Mouse (Mus musculus): Measurements from ENCODE around the gene Rad9a. TPM values are rescaled to one million over a fixed set of nuclear protein-coding genes. Genes with fewer than 3 reads are reported as not detected.

Gene Rad9a
- total RNA-seq, 2 experiments from 2014 or later: 7.9 to 9.6 TPM

DNA sequence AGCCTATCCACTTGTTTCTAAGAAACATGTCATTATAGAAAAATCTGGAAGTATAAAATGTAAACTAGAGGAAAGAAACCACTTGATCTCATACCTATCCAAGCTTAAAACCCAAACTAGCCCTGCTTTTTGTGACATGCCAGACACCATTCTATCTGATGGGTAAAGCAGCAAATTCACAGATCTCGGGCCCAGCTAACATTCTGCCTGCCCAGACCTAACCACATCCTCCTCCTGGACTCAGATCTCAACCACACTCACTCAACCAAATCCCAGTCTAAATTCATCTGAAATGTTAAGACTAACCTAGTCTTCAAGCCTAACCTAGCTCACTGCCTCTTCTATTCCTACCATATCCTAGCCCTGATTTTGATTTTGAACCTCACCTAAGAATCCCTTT, 17.3 kb upstream of the Rad9a start:
- no peak for DNase-seq (ENCODE audit: low spot score in 2 of 2)

DNA sequence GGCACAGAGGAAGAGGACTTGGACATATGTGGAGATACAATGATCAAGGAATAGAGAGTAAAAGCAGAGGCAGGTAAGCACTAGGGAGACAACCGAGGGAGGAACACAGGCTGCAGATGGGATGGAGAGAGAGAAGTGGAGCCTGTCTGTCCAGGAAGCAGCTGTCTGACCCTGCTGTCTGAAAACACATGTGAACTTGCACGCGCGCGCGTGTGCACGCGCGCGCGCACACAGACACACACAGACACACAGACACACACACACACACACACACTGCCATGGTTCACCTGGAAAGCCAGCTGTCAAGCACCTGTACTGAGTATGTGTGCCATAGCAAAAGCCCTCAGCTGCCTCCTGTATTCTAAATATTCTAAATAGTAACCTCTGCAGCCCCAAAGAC, 16.8 kb upstream of the Rad9a start:
- DNase-seq (ENCODE audit: low spot score in 2 of 2): no peak

DNA sequence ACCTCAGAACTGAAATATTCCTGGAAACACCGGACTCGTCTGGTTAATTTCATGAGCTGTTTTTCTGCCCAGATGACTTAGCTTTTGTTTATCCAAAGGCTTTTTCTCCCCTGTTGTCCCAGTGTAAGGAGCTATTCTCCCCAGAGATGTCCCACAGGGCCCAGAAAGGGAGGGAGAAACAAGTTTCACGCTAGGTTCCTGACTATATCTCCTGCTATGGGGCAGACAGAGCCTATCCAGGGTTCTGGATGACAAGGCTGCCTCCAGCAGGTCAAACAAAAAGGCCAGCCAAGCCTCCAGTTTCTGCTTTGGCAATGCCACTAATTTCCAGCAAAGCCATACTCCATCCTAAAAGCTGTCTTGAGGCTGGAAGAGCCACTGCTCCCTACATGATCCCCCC, 16.4 kb upstream of the Rad9a start:
- DNase-seq (ENCODE audit: low spot score in 2 of 2): no peak

DNA sequence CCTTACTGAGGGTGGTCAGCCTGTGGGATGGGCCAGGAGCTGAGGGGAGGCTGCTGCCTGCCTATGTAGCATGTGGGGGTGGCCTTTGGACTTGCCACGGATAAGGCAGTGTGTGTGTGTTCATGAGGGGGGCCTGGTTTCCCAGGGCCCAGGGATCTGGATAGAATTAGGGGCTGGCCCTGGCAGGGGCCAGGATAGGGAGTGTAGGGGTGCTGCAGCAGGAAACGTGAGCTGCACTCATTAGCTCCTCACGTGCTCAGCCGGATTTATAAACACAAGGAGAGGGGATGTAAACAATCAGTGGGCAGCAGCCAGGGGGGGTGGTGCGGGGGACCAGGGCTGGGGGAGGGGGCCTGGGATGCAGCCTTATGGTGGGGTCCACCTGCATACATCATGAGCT, 15.7 kb upstream of the Rad9a start:
- DNase-seq (ENCODE audit: low spot score in 2 of 2): no peak

DNA sequence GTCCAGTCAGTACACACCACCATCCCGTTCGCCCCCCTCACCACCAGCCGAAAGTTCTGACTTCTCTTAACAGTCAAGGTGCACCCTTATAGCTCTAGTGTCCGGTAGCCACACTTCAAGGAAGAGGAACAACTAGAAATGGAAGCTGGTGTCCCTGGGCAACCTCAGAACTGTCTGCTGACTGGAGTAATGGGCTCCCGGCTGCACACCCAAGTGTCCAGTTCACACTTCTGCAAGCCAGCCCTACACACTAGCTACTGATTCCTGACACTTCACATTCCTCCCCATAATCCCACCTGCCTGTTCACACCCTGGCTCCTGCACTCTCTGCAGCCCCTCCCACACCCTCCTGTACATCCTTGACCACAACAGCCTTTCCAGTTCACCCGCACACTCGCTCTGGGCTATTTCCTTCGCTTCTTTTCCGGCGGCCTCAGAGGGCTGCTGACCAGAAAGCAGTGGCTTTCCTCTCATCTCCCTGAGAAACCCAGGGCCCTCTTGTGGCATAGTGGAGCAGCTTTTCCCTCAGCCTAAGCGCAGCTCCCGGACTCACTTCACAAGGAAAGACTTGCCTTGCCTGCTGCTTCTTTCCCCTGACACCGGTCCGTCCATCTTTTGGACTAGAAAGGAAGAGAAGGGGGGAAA, 14.7 kb upstream of the Rad9a start:
- DNase-seq (ENCODE audit: low spot score in 2 of 2): no peak

DNA sequence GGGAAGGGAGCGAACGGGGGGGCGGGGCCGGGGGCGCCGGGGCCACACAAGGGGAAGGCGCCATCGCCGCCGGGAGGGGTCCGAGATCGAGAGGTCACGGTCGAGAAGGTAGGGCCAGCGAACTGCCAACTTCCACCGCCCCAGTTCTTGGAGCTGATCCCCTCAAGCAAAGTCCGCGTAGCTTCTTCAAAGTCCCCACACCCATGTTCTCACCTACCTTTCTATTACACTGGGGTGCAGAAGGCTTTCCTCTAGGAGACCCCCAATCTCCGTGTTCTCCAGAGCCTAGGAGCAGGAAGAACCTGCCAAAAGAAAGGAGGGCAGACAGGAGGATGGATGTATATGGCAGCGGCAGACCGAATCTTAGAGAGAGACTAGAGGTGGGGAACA, 14.0 kb upstream of the Rad9a start:
- no peak for DNase-seq (ENCODE audit: low spot score in 2 of 2)

DNA sequence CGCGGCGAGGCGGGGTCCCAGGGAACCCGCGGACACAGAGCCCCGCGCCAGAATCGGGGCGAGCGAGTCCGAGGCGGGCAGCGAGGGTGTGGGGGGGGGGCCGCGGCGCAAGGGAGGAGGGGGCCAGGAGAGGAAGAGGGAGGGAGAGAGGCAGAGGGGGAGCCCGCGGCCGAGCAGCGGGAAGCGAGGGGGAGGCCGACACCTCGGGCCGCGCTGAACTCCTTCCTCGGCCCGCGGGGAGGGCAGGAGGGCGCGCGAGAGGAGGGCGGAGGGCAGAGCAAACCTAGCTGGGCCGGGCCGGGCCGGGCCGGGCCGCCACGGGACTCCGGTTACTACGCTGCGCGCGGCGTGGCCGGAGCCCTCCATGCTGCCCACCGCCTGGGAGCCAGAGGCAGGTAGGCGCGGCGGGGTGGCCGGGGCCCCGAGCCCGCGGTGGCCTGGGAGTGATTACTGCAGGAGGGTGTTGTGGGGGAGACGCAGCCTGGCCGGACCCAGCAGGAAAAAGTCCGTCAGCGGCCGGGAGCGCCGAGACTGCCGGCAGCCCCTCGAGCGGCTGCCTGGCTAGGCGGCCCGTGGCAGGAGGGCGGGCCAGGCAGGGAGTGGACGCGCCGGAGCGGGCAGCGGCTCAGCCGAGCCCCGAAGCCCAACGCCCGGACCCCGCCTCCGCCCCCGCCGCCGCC, 13.4 kb upstream of the Rad9a start:
- DNase-seq (ENCODE audit: low spot score in 2 of 2): no peak

DNA sequence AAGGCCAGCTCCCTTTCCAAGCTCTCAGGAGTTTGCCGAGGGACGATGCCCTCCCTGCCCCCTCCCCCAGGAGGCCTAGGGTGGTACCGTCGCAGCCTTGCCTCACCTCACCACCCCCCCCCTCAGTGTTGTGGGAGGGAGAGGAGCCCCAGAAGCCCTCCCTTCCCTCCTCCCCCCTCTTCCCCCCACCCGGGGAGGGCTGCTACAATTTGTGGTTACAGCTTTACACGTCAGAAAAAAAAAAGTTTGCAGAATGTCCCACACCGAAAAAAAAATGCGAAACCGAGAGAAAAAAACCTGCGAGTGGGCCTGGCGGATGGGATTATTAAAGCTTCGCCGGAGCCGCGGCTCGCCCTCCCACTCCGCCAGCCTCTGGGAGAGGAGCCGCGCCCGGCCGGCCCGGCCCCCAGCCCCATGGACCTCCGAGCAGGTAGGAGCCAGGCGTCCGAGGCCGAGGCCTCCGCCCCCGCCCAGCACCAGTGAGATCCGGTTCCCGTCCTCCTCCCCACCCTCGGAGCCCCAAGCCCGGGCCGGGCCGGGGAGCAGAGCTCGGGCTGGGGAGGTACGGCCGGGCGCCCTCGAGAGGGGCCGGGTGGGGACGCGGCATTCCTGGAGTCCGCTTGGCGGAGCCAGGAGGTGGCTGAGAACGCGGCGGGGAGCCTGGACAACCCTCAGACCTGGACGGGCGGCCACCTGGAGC, 12.8 kb upstream of the Rad9a start, which contains the start of the genes Clcf1 and AC109138.7:
Gene Clcf1, plus strand, starts transcription at position 168 of the 700 bp plus-strand sequence.
Gene AC109138.7, plus strand, starts transcription at position 287 of the 700 bp plus-strand sequence.
- DNase-seq (ENCODE audit: low spot score in 2 of 2): no peak

DNA sequence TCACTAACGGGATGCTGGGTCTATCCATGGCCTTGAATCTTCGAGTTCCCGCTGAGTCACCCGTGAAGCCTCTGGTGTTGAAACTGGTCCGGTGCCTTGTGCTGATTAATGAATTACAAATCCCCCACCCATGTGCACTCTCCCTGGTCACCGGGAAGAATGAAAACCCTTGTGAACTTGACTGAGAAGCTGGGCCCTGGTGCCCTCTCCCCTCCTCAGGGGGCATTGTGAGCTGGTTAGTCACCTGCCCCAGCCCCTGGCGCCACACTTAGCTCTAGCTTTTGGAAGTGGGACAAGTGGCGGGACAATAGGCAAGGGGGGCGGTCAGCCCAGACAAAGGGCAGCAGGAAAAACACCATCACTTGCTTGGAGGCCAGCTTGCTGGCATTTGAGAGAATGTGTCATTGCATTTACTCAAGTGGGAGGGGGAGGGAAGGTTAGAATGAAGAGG, 12.1 kb upstream of the Rad9a start:
- DNase-seq (ENCODE audit: low spot score in 2 of 2): no peak

DNA sequence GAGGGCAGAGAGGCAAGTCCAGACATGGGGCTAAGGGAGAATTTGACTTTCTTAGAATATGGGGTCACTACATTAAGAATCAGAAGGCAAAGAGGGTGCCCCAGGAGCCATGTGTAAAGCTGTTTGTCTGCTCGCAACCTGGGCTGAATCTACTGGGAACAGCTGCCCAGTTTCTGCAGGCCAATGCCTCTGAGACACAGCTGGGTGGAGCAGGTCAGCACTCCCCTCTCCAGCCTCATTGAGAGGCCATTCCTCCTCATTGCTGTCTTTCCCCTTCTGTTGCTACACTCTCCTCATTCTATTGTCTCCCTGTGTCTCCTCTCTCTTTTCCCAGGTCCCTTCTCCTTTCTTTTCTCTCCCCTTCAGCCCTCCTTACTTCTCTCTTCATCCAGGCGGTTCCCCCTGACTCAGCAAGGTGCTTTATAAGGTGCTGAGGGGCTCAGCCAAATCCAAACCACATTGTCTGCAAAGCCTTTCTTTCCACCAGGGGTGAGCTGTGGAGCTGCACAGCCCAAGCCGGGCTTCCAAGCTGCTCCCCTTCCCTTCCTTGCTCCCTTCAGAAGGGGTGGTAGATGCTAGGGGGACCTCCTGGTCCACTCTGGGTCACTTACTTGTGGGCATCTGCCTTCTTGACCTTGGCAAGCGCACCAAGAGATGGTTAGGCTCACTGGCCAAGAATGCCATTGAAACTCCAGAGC, 10.6 kb upstream of the Rad9a start:
- no peak for DNase-seq (ENCODE audit: low spot score in 2 of 2)

DNA sequence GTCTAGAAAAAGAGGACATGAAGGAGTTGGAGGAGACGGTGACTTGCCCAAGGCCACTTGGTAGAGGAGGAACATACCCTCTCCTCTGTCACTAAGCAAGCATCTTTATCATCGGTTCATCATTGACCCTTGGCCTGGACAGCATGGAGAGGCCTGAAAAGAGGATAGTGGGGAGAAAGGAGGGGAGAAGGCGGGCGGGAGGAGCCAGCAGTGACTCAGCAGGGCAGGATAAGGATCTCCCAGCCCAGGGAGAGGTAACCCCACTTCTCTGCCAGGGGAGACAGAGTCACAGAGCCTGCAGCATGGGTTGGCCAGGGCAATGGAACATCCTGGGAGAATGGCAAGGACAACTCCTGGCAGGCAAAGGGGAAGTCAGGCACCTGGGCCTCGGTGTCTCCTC, 7.1 kb upstream of the Rad9a start:
- DNase-seq (ENCODE audit: low spot score in 2 of 2): no peak

DNA sequence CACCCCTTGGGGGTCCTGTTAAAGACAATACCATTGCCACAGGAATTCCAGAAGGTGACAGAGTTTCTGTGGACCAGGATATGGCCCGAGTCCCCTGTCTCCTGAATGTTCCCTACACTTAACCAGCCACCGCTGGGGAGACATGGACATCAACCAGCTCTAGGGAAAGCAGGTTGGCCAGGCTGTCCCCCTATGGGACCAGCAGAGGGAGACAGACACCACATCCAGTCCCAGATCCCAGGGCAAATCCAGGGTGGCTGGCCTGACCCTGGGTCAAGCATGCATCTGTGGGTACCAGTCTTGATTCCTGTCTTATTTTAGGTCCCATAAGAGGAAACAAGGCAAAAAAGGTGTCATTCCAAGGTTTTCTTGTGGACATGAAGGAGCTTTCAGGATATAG, 5.5 kb upstream of the Rad9a start:
- peak in 1 of 2 experiments; percentile 68 for DNase-seq (ENCODE audit: low spot score in 2 of 2)

DNA sequence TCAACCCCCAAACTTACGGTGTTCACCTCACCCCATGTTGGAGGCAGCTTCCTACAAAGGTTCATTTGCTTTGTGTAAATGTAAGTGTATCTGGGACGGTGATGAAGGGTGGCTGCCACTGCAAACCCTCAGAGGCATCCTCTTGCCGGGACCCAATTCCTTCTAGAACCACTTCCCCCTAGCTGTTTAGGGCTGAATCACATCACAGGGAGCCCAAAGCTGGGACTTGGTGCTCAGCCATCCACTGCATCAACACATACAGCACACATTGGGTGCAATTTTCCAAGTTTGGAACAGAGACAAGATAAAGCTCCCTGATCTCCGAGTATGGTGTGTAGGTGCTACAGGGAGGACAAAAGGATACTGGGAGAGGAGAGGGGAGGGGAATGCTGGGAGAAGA, 3.4 kb upstream of the Rad9a start:
- no peak for DNase-seq (ENCODE audit: low spot score in 2 of 2)

DNA sequence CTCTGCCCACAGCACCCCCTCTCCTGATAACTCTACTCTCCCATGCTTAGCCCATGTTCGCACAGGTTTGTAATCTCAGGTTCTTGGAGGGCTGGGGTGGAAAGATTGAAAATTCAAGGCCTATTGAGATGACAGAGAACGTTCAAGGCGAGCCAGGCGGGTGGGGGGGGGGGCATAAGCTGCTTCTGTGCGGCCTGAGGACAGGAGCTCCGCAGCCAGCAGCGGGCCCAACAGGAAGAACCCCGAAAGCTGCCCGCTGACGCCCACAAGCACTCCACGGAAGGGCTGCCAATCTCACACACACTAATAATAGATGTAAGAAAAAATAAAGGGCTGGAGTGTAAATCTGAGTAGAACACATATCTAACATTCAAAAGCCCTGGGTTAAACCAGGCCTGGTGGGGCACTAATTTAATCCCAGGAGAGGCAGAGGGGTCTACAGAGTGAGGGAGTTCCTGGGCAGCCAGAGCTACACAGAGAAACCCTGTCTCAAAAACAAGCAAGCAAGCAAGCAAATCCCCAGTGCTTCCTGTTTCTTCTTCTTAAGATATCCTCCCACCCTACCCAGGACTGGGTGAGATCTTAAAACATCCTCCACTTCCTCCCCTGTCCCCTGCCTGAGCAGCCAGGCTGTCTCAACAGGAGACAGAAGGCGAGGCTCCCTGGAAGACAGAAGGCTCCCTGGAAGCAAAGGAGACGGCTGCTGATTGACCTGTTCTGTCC, 2.3 kb upstream of the Rad9a start:
- no peak for DNase-seq (ENCODE audit: low spot score in 2 of 2)

DNA sequence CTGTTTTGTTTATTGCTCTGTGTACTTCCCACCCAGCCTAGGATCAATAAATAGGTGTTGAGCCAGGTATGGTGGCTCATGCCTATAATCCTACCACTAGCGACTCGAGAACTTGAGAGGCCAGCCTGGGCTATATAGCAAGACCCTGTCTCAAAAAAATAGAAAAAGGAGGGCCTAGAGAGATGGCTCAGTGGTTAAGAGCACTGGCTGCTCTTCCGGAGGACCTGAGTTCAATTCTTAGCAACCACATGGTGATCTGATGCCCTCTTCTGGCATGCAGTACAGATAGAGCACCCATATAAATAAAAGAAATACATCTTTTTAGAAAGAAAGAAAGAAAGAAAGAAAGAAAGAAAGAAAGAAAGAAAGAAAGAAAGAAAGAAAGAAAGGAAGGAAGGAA, 1.7 kb upstream of the Rad9a start:
- DNase-seq (ENCODE audit: low spot score in 2 of 2): no peak

DNA sequence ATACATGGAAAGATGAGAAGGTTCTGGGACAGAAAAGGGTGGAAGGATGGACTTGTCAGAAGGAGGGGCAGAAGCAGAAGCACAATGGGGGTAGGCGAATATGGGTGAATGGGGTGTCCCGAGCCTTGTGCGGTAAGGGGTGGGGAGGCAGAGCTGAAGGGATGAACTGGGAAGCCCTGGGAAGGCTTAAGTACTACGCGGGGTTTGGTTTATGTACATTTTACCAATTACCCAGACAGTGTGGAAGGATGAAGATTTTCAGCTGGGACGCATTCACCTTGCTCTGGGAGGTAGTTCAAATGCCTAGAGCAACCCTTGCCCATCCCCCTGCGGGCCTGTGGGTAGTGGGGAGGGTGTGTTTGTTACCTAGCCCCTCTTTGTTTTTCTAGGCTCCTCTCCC, 687 bp upstream of the Rad9a start:
- DNase-seq (ENCODE audit: low spot score in 2 of 2): no peak

DNA sequence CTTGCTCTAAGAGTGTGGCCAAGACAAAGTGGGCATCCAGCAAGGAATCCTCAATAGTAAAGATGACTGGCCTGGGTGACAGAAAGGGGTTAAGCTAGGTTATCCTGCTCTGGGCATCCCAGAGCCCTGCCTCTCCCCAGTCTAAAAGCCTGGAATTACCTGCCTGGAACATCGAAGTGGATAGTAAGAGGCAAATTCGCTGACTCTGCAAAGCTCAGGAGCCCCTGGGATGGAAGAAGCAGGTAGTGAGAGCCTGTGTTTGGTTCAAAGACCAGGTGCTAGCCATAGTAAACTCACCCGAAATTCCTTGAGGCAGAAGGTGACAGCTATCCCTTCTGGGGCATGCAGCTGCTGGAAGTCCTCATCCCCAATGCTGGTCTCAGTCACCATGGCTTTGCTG, 4.3 kb downstream of the Rad9a start:
- no peak for DNase-seq (ENCODE audit: low spot score in 2 of 2)

DNA sequence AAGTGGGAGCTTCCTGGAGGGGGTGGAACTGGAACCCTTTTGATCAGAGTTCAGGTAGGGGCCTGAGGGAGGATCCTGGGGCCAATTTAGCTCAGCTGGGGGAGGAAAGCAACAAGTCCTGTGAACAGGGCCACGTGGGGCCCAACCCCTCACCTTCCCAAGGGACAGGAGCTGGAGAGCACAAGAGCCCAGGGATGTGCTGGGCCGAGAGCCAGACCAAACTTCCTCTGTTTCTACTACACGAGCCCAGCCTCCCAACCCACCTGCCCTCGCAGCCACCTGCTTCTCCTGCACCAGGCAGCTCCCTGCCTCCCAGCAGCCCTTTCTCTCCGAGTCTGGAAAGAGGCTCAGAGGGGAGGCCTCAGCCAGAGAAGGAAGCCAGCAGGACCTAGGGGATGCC, 4.9 kb downstream of the Rad9a start:
- DNase-seq (ENCODE audit: low spot score in 2 of 2): no peak

DNA sequence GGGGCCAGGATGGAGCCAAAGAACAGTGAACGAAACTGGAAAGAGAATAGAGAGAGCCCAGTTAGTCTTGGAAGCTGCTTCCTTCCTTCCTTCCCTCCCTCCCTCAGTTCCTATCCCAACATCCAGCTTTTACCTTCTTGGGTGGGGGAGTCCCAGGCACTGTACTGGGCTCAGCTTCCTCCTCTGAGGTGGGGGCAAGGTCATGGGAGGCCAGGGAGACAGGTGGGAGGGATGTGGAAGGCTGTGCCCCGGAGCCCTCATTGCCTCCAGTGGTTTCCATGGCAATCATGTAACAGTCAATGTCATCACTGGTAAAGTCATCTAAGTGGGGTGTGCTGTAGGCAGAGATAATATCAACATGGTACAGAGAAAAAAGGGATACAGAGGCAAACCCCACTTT, 5.4 kb downstream of the Rad9a start:
- no peak for DNase-seq (ENCODE audit: low spot score in 2 of 2)

DNA sequence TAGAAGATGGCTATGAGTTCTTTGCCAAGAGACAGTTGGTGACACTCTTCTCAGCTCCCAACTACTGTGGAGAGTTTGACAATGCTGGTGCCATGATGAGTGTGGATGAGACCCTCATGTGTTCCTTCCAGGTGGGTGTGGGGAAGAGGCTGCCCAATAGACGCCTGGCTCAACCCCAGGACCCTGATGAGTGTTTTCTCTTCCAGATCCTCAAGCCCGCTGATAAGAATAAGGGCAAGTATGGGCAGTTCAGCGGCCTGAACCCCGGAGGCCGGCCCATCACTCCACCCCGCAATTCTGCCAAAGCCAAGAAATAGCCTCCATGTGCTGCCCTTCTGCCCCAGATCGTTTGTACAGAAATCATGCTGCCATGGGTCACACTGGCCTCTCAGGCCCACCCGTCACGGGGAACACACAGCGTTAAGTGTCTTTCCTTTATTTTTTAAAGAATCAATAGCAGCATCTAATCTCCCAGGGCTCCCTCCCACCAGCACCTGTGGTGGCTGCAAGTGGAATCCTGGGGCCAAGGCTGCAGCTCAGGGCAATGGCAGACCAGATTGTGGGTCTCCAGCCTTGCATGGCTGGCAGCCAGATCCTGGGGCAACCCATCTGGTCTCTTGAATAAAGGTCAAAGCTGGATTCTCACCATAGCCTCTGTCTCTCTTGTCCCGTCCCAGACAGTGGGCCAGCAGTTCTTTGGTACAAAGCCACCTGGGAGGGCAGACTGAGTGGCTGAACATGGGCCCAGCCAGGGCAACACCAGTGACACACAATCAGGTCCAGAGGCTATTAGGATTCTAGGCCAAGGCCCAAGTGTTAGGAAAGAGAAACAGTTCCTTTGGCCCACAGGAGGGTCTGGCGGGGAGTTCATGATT, 6.4 kb downstream of the Rad9a start:
- DNase-seq (ENCODE audit: low spot score in 2 of 2): no peak
